Mouse (Mus musculus): ENCODE data around the gene Rnf222.

DNA sequence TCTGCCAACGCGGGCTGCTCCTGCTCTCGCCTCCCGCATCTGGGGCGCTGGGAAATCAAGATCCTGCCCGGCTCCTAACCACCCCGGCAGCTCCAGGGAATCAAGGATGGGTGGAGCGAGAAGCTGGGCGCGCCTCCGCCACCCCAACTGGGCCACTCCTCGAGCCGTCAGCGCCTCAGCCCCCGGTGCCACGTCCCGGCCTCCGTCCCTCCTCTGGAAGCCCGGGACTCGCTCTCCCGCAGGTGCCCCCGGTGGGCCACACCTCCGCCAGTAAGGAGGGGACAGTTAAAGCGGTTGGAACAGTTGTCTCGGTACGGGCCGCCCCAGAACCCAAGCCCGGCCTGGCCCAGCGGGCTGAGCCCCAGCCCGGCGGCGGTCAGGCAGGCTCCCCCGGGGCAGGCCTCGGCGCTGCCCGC is 35.9 kb upstream of the Rnf222 start:
- TF ChIP-seq POLR2A (IDR thresholded peaks at IDR 0.05; ENCODE audit: insufficient read depth, low read depth, low read length) (no peak), CTCF (IDR thresholded peaks at IDR 0.05; ENCODE audit: insufficient read depth, low read depth, low read length) (no peak)
